Mouse (Mus musculus) bone marrow, adult 2 months (tissue): ENCODE data around the gene Dnmbp. TPM values are rescaled to one million over a fixed set of nuclear protein-coding genes. Genes with fewer than 3 reads are reported as not detected.

ENCODE experiments used
- H3K27ac ChIP-seq: fragments of 200-500 bp; 2 replicates; pipeline ENCODE4 v1.5.1; 2012; ENCODE audit warnings: low read depth, mild to moderate bottlenecking, control low read depth, inconsistent platforms, low read length; ENCODE audit not compliant: control insufficient read depth, poor library complexity, insufficient read depth
- H3K4me1 ChIP-seq: fragments of 200-500 bp; 2 replicates; pipeline ENCODE4 v1.6.1; 2011; ENCODE audit warnings: low read length; ENCODE audit not compliant: control insufficient read depth, insufficient read depth
- H3K4me3 ChIP-seq: fragments of 200-500 bp; replicated peaks from 2 replicates; pipeline ENCODE3; 2011; ENCODE audit warnings: mild to moderate bottlenecking, low read depth, low read length, control low read depth; ENCODE audit not compliant: control insufficient read depth
- CTCF ChIP-seq: fragments of 200-500 bp; IDR thresholded peaks from 2 replicates; pipeline ENCODE4 v1.5.1; 2011; ENCODE audit warnings: low read length, control low read depth; ENCODE audit not compliant: control insufficient read depth, insufficient read depth
- POLR2A ChIP-seq: fragments of 200-500 bp; IDR thresholded peaks from 2 replicates; pipeline ENCODE4 v1.6.1; 2011; ENCODE audit warnings: low read depth, mild to moderate bottlenecking, control low read depth, low read length, borderline replicate concordance; ENCODE audit not compliant: control insufficient read depth
- WGBS: fragments of 180-500 bp; shearing (Covaris S2); methylation state at CpG from one replicate; pipeline ENCODE4 v1.1.7; 2018; 5-methylcytosine and 5-hydroxymethylcytosine counted together
- polyA plus RNA-seq: library from polyadenylated mRNA; stranded (reverse); fragments of >200 nt; gene quantifications from 2 replicates; pipeline ENCODE4 v1.2.4, GENCODE M21; 2011; ENCODE audit warnings: low replicate concordance; ENCODE audit not compliant: missing spikeins, insufficient read depth, insufficient read length

The Dnmbp gene
- polyA plus RNA-seq, 1 experiment, result 6.1 TPM

DNA sequence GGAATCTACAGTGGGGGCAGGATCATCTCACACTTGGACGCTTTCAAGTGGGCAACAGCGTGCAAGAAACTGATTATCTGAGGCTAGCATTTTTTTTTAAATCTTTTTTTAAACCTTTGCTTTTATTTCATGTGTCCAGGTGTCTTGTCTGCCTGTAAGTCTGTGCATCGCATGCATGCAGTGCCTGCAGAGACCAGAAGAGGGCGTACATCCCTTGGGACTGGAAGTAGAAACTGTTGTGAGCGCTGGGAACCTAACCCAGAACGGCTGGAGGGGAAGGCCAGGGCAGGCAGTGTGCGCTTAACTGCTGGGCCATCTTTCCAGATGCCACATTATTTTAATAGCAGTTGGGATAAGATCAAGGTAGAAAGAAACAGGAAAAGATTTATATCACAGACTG is 17.0 kb downstream of the Dnmbp start:
- no peak overlapping the region for H3K4me3 ChIP-seq
- H3K27ac ChIP-seq, result no peak overlapping the region
- no peaks in the 10 kb centered on the region; the same call in 1 of the 2 replicates for H3K4me1 ChIP-seq
- 93% methylated on average over 7 of the region's 7 CpGs for WGBS
- no peak; the same call in 1 of the 2 replicates for TF ChIP-seq CTCF
- no peak for TF ChIP-seq POLR2A

DNA sequence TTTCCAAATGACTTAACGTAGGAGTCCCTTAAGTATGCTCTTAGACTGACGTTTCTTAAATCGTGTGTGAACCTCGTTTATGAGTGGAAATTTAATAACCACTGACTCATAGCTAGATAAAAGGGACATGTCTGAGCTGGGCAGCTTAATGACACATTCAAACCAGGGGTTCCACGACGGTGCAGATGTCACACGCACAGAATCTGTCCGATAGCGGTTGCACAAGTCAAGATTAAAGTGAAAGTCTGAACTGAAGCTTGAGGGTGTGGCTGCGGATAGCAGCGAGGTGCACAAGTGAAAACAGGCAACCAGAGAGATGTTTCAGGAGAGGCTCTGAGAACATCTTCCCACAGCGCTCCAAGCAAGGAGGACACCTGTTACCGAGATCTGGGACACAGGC is 18.6 kb downstream of the Dnmbp start:
- TF ChIP-seq CTCF, result no peak
- no peak for TF ChIP-seq POLR2A
- Histone ChIP-seq H3K27ac (no peak overlapping the region), H3K4me1 (no peaks in the 10 kb centered on the region; the same call in 1 of the 2 replicates), H3K4me3 (peak overlapping the region; percentile 61)
- WGBS, result 36% methylated on average over 13 of the region's 13 CpGs

DNA sequence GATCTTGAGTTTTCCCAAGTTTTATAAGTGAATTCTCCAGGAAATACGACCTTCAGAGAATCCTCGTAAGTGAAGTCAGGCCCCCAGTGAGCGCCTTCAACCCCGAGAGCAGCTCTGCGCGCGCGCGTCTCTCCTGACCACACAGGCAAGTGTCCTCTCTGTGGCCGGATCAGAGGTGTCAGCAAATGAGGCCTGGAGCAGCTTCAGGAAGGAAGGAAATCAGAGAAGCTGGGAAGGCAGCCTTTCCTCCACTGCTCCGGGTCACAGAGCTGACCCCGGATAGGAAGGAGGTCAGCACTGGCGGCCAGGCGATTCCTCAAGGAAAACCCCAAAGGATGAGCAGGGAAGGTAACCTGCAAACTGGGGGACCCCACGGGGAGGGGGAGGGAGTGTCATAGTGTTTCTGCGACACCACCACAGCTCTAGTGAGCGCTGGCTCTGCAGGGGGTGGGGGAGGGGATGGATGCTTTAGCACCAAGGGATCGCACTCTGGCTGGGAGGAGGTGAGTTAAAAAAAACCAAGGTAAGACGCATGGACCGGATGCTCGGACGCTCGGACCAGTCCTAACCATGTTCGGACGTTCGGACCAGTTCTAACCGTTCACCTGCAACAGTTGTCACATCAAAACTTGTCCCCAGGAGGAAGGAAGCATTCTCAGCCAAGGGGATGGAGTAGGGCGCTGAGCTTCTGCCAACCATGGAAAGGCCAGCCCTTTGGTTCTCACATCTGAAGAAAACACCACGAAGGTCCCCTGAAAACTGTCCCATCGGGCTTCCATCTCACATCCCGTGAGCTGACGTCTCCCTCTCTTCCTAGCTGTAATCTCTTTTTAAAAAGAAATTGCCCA is 19.3 kb downstream of the Dnmbp start:
- no peaks in the 10 kb centered on the region for H3K4me1 ChIP-seq
- 57% methylated on average over 32 of the region's 32 CpGs for WGBS
- peak overlapping the region; percentile 4 for H3K4me3 ChIP-seq
- no peak for TF ChIP-seq CTCF
- no peak for TF ChIP-seq POLR2A
- 0 out of 2 replicates have a peak overlapping the region, but pooled peaks have one; percentile 17 for H3K27ac ChIP-seq

DNA sequence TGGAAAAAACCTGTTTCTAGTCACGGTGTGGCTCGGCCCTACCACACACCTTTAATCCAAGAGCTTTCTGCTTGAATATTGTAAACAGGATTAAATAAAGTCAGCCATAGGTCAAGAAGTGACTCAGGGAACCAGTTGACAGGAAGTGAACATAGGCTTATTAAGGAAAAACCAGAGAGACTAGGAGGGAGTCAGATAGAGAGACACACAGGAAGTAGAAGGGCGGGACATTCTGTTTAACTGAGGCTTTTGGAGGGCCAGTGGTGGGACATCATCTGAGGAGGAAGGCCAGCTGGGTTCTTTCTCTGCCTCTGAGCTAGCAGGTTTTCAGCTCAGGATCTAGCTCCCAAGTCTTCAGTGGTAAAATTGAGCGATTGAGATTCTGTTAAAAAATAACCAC is 20.1 kb downstream of the Dnmbp start:
- Histone ChIP-seq H3K4me1 (no peaks in the 10 kb centered on the region; the same call in 1 of the 2 replicates), H3K27ac (no peak overlapping the region), H3K4me3 (no peak overlapping the region)
- WGBS, result 73% methylated on average over 4 of the region's 4 CpGs
- no peak for TF ChIP-seq POLR2A
- TF ChIP-seq CTCF, result no peak

DNA sequence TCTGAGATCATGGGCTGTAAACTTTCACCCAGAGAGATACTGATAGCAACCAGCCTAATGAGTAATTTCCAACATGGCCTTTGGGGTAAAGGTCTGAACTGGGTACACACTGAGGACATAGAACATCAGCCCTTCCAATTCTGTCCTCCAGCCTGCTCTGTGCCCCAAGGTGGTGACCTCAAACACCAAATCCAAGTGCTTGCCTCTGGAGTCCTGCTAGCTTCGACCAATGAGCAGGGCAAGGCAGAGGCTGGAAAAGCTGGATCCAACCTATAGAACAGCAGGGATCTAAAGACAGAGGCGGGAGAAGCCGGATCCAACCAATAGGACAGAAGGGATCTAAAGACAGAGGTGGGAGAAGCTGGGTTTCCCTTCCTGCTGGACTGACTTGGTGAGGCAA is 21.2 kb downstream of the Dnmbp start:
- peaks cover 1% of the 10 kb centered on the region for H3K4me1 ChIP-seq
- H3K27ac ChIP-seq, result no peak overlapping the region
- no peak overlapping the region for H3K4me3 ChIP-seq
- WGBS, result 85% methylated on average over 3 of the region's 3 CpGs
- TF ChIP-seq CTCF (no peak), POLR2A (no peak)

DNA sequence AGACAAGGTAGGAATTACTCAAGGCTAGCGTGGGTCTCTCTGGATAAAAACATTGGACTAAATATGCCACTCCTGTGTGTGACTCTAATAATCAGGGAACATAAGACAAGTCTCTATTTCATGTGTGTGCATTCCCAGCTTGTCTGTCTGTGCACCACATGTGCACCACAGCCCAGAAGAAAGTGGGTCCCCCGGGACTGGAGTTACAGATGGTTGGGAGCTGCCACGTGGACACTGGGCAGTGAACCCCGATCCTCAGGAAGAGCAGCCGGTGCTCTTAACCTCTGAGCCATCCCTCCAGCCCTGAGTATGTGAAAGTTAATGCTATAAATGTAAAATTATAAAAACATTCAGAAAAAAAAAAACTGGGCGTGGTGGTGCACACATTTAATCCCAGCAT is 22.2 kb downstream of the Dnmbp start:
- 52% methylated on average over 6 of the region's 6 CpGs for WGBS
- TF ChIP-seq POLR2A, result no peak
- no peak for TF ChIP-seq CTCF
- Histone ChIP-seq H3K27ac (no peak overlapping the region; the same call in 1 of the 2 replicates), H3K4me3 (no peak overlapping the region), H3K4me1 (peaks cover 1% of the 10 kb centered on the region)

DNA sequence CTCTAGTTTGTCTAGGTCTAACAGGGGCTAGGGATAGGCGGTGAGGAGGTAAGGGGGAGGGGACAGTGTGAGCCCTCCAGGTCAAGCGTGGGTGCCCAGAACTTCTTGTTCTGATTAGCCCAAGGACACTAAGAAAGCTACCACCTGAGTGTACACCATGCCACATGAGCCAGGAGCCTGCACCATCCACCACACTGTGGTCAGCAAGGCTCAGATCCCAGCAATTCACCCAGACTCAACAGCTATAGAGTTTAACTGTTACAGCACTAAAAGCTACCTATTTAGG is 22.6 kb downstream of the Dnmbp start:
- H3K4me3 ChIP-seq, result peak overlapping the region; percentile 65
- WGBS, result 8% methylated on average over 2 of the region's 2 CpGs
- H3K4me1 ChIP-seq, result peaks cover 1% of the 10 kb centered on the region
- H3K27ac ChIP-seq, result peak overlapping the region; percentile 85
- TF ChIP-seq CTCF (no peak), POLR2A (no peak)

DNA sequence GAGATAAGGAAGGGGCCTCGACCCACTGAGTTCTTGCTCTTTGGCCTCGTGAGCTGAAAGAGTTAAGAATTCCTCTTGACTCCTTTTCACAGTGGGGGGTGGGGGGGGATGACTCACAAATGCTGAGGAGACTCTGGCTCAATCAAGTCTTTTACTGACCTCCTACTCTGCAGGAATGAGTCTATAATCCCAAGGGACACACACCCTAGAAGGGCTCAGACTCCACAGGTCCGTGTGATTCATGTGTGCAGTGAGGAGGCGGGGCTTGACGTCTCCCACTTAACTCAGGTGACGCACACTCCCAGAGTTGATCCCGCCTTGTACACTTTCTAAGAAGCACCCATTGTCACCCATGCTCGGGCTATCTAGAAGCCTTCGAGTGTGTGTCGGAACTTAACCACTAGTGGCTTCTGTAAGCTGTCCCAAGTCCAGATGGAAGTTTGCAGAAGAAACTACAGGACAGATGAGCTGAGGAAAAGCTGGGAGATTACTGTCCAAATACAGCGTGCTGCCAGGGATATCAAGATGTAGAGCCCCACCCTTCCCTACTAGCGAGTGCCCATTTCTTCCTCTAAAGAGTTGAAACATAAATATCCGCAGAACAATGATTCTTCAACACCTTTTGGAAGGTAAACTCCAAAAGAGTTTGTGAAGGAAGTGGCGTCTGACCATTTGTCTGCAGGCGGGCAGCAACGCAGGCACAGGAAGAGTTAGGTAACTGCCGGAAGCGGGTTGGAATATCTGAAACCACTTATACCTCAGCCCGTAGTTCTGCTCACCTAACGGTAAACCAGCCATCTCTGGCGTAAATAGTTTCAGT is 23.2 kb downstream of the Dnmbp start:
- 15% methylated on average over 21 of the region's 21 CpGs for WGBS
- peak overlapping the region; percentile 65 for H3K4me3 ChIP-seq
- peak overlapping the region; percentile 85 for H3K27ac ChIP-seq
- TF ChIP-seq POLR2A (no peak), CTCF (no peak)
- peaks cover 1% of the 10 kb centered on the region for H3K4me1 ChIP-seq
